Mouse (Mus musculus) CH12.LX (cell line): ENCODE data around the gene Adam12. TPM values are rescaled to one million over a fixed set of nuclear protein-coding genes. Genes with fewer than 3 reads are reported as not detected.

ENCODE experiments used
- DNase-seq: peaks from one replicate; pipeline ENCODE4 v3.0.0-alpha.2; 2013; ENCODE audit errors: extremely low read depth
- H3K27ac ChIP-seq: 2 replicates; pipeline ENCODE4 v1.5.1; 2012; ENCODE audit warnings: low read depth, mild to moderate bottlenecking, control low read depth, moderate library complexity; ENCODE audit not compliant: insufficient read depth
- H3K27me3 ChIP-seq: replicated peaks from 2 replicates; pipeline ENCODE3; 2012; ENCODE audit warnings: inconsistent platforms
- H3K36me3 ChIP-seq, 2 experiments: replicated peaks in 1 of 2; 2 replicates each; pipeline versions ENCODE3 to v1.6.1; 2012; ENCODE audit warnings: inconsistent platforms in 1 of 2, low read length in 1 of 2, mild to moderate bottlenecking in 1 of 2, mixed read lengths in 1 of 2, moderate library complexity in 1 of 2; ENCODE audit not compliant: control insufficient read depth in 1 of 2, insufficient read depth in 1 of 2
- H3K4me1 ChIP-seq, 2 experiments: 2 replicates each; pipeline ENCODE4 v1.6.1; 2012; ENCODE audit warnings: inconsistent platforms in 1 of 2, moderate library complexity in 1 of 2; ENCODE audit not compliant: insufficient read depth in 2 of 2, control insufficient read depth in 1 of 2
- H3K4me2 ChIP-seq: 2 replicates; pipeline ENCODE4 v1.6.1; 2012; ENCODE audit warnings: low read depth, mild to moderate bottlenecking, control low read depth; ENCODE audit not compliant: poor library complexity, insufficient read depth, severe bottlenecking
- H3K4me3 ChIP-seq, 3 experiments: fragments of 150-350 bp in 1 of 3; sonication (generic) in 1 of 3; replicated peaks in 1 of 3; 2 replicates each; pipeline versions ENCODE3 to v1.5.1; 2011 to 2012; ENCODE audit warnings: low read depth in 2 of 3, low read length in 2 of 3, mild to moderate bottlenecking in 2 of 3, moderate library complexity in 2 of 3, control low read depth in 1 of 3, improper control_type of control experiment in 1 of 3, inconsistent platforms in 1 of 3, mixed read lengths in 1 of 3; ENCODE audit not compliant: poor library complexity in 1 of 3
- H3K79me2 ChIP-seq: replicated peaks from 2 replicates; pipeline ENCODE4 v1.6.1; 2012; ENCODE audit warnings: mild to moderate bottlenecking, moderate library complexity; ENCODE audit not compliant: control insufficient read depth, poor library complexity, insufficient read depth, severe bottlenecking; ENCODE audit errors: extremely low read depth
- H3K9ac ChIP-seq: 2 replicates; pipeline ENCODE4 v1.6.1; 2012; ENCODE audit warnings: low read depth, mild to moderate bottlenecking, control low read depth, moderate library complexity; ENCODE audit not compliant: insufficient read depth
- H3K9me3 ChIP-seq: replicated peaks from 2 replicates; pipeline ENCODE3; 2012; ENCODE audit warnings: low read length, inconsistent platforms, mixed read lengths
- CHD2 ChIP-seq: IDR thresholded peaks from 2 replicates; pipeline ENCODE4 v1.6.1; 2011; ENCODE audit warnings: low read length, improper control_type of control experiment
- CTCF ChIP-seq, 2 experiments: IDR thresholded peaks in 1 of 2; conservative IDR thresholded peaks in 1 of 2; 2 replicates each; pipeline ENCODE4 v1.5.1; 2011 to 2012; ENCODE audit warnings: low read depth in 2 of 2, low read length in 2 of 2, improper control_type of control experiment in 1 of 2, inconsistent platforms in 1 of 2, mild to moderate bottlenecking in 1 of 2, moderate library complexity in 1 of 2
- EP300 ChIP-seq: IDR thresholded peaks from 2 replicates; pipeline ENCODE4 v1.6.1; 2011; ENCODE audit warnings: low read length, improper control_type of control experiment
- ETS1 ChIP-seq: conservative IDR thresholded peaks from 2 replicates; pipeline ENCODE4 v1.6.1; 2012; ENCODE audit warnings: low read depth, mild to moderate bottlenecking, inconsistent platforms, low read length, improper control_type of control experiment, moderate library complexity
- IRF4 ChIP-seq: IDR thresholded peaks from 2 replicates; pipeline ENCODE4 v1.6.1; 2014; ENCODE audit warnings: low read depth, mild to moderate bottlenecking, inconsistent platforms, low read length, improper control_type of control experiment
- JUND ChIP-seq: conservative IDR thresholded peaks from 2 replicates; pipeline ENCODE4 v1.6.1; 2011; ENCODE audit warnings: low read depth, low read length, improper control_type of control experiment
- KAT2A ChIP-seq: IDR thresholded peaks from 2 replicates; pipeline ENCODE4 v1.6.1; 2012; ENCODE audit warnings: low read length, improper control_type of control experiment, inconsistent platforms; ENCODE audit not compliant: insufficient replicate concordance
- MAZ ChIP-seq: IDR thresholded peaks from 2 replicates; pipeline ENCODE4 v1.6.1; 2012; ENCODE audit warnings: low read depth, mild to moderate bottlenecking, inconsistent platforms, low read length, improper control_type of control experiment, moderate library complexity
- MEF2A ChIP-seq: IDR thresholded peaks from 2 replicates; pipeline ENCODE4 v1.6.1; 2014; ENCODE audit warnings: low read depth, mild to moderate bottlenecking, inconsistent platforms, low read length, improper control_type of control experiment, borderline replicate concordance
- NRF1 ChIP-seq: IDR thresholded peaks from 2 replicates; pipeline ENCODE4 v1.6.1; 2014; ENCODE audit warnings: low read depth, mild to moderate bottlenecking, inconsistent platforms, low read length, improper control_type of control experiment, moderate library complexity
- PAX5 ChIP-seq: IDR thresholded peaks from 2 replicates; pipeline ENCODE4 v1.6.1; 2012; ENCODE audit warnings: low read length, inconsistent platforms, mixed read lengths
- POLR2A ChIP-seq: IDR thresholded peaks from 2 replicates; pipeline ENCODE4 v1.6.1; 2011; ENCODE audit warnings: low read depth, mild to moderate bottlenecking, improper control_type of control experiment, low read length
- RAD21 ChIP-seq: IDR thresholded peaks from 2 replicates; pipeline ENCODE4 v1.6.1; 2011; ENCODE audit warnings: low read depth, mild to moderate bottlenecking, low read length, improper control_type of control experiment, moderate library complexity
- RCOR1 ChIP-seq: conservative IDR thresholded peaks from 2 replicates; pipeline ENCODE4 v1.6.1; 2012; ENCODE audit warnings: low read depth, mild to moderate bottlenecking, inconsistent platforms, low read length, improper control_type of control experiment
- SMC3 ChIP-seq: IDR thresholded peaks from 2 replicates; pipeline ENCODE4 v1.6.1; 2011; ENCODE audit warnings: low read depth, low read length, improper control_type of control experiment
- TCF12 ChIP-seq: IDR thresholded peaks from 2 replicates; pipeline ENCODE4 v1.6.1; 2014; ENCODE audit warnings: low read depth, mild to moderate bottlenecking, inconsistent platforms, low read length, improper control_type of control experiment
- USF2 ChIP-seq: conservative IDR thresholded peaks from 2 replicates; pipeline ENCODE4 v1.6.1; 2011; ENCODE audit warnings: low read depth, low read length, improper control_type of control experiment
- ZKSCAN1 ChIP-seq: IDR thresholded peaks from 2 replicates; pipeline ENCODE4 v1.6.1; 2012; ENCODE audit warnings: low read depth, inconsistent platforms, low read length, improper control_type of control experiment, borderline replicate concordance
- dilution Hi-C: fragments of 300-500 bp; cut with MboI; formaldehyde crosslinking; loops from 2 replicates; pipeline ENCODE4 v1.14.3; 2020; ENCODE audit warnings: low sequenced_read_pairs; ENCODE audit not compliant: extremely low pct_unique_long_range_greater_than_20kb, extremely low pct_ligation_motif_present
- in situ Hi-C: fragments of 300-500 bp; cut with MboI; formaldehyde crosslinking; loops from 3 replicates; pipeline ENCODE4 v1.14.3; 2019; ENCODE audit warnings: low sequenced_read_pairs, low pct_ligation_motif_present, low pct_unique_long_range_greater_than_20kb, mixed read lengths
- polyA plus RNA-seq: library from polyadenylated mRNA; unstranded; fragments of >175 nt; gene quantifications from 2 replicates; pipeline ENCODE4 v1.2.1, GENCODE M21; 2012; ENCODE audit warnings: low read depth; ENCODE audit not compliant: insufficient read length
- total RNA-seq, 2 experiments: library from RNA; depleted of rRNA; stranded (reverse); fragments of 300-350 nt in 1 of 2; fragments of >200 nt in 1 of 2; gene quantifications; 2 replicates each; pipeline ENCODE4 v1.2.3; 2012 to 2014

The Adam12 gene
- total and polyA plus RNA-seq, 3 experiments, result not detected

DNA sequence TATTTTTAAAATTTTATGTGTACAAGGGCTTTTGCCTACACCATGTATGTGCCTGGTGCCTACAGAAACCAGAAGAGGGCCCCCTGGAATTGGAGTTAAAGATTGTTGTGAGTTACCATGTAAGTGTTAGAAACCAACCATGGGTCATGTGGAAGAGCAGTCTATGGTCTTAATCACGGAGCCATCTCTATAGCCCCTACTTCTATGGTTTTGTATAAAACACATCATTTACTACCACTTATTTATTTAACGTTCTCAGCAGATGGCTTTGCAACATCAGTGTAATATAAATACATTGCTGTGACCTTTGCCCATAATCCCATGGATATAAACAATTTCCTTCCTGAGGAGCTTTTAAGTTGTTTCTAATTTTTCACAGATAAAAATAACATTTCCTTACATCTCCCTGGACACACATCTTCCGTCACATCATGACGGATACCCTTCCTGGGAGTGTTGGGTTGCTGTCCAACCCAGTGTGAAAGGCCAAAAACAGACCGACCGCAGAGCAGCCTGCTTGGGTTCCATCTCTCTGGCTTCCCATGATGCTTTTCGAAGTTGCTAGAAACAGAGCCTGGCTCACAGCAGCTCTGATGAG lies 18.4 kb upstream of the Adam12 start:
- no peak for DNase-seq
- no peak overlapping the region for H3K4me3 ChIP-seq
- TF ChIP-seq RCOR1, result no peak
- TF ChIP-seq IRF4, result no peak
- no peak for TF ChIP-seq EP300
- no peak for TF ChIP-seq CTCF (conservative IDR thresholded peaks at IDR 0.05 in 1 of 2, IDR thresholded peaks at IDR 0.05 in 1 of 2; ENCODE audit: low read depth in 2 of 2, low read length in 2 of 2)
- TF ChIP-seq JUND, result no peak
- TF ChIP-seq TCF12, result no peak
- TF ChIP-seq RAD21, result no peak
- no peak for TF ChIP-seq PAX5
- TF ChIP-seq ZKSCAN1, result no peak
- no peak for TF ChIP-seq SMC3
- no peak for TF ChIP-seq MAZ
- TF ChIP-seq CHD2, result no peak
- no peak for TF ChIP-seq POLR2A
- TF ChIP-seq KAT2A, result no peak
- TF ChIP-seq NRF1, result no peak
- no peak for TF ChIP-seq USF2
- no peak for TF ChIP-seq MEF2A
- H3K79me2 ChIP-seq, result no peaks in the 10 kb centered on the region
- dilution Hi-C loops (no loop called here), in situ Hi-C loops (no loop called here)
- no peak overlapping the region for H3K9ac ChIP-seq
- H3K9me3 ChIP-seq, result peaks cover 52% of the 10 kb centered on the region
- no peak overlapping the region for H3K27ac ChIP-seq
- H3K4me2 ChIP-seq, result no peak overlapping the region
- H3K27me3 ChIP-seq, result no peaks in the 10 kb centered on the region
- no peaks in the 10 kb centered on the region for H3K4me1 ChIP-seq
- H3K36me3 ChIP-seq, result no peaks in the 10 kb centered on the region

DNA sequence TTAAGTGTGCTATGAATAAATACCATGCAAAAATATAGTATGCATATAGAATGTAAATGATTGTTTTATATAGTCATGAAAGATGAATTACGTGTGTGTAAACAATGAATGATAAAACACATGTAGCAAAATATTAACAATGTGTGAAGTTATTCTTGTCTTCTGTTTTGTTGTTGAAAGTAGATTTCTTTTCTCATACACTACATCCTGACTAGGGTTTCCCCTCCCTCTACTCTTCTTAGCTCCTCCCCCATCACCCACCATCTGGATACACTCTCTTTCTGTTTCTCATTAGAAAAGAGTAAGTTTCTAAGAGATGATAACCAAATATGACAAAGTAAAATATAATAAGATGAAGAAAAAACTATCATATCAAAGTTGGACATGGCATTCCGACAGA lies 16.1 kb upstream of the Adam12 start:
- H3K27me3 ChIP-seq, result no peaks in the 10 kb centered on the region
- peaks cover 50% of the 10 kb centered on the region for H3K9me3 ChIP-seq
- H3K4me2 ChIP-seq, result no peak overlapping the region
- H3K4me3 ChIP-seq, result no peak overlapping the region
- DNase-seq, result no peak
- H3K36me3 ChIP-seq, result no peaks in the 10 kb centered on the region
- H3K4me1 ChIP-seq, result no peaks in the 10 kb centered on the region
- in situ Hi-C loops, result no loop called here
- H3K27ac ChIP-seq, result no peak overlapping the region
- dilution Hi-C loops, result no loop called here
- TF ChIP-seq MAZ (no peak), IRF4 (no peak), ETS1 (no peak)
- no peak overlapping the region for H3K9ac ChIP-seq
- H3K79me2 ChIP-seq, result no peaks in the 10 kb centered on the region
